Mouse (Mus musculus) stomach, postnatal 0 days (tissue): ENCODE results near the gene Ugt1a1. TPM values are rescaled to one million over a fixed set of nuclear protein-coding genes. Genes with fewer than 3 reads are reported as not detected.
A peak's percentile ranks its signal among the peaks of the same experiment; 100 is the strongest.

Experiments
- ATAC-seq: fragments of 200-750 bp; cut with Nextera tagmentation; 2 replicates; pipeline ENCODE4 v1.8.0; 2017; ENCODE audit not compliant: low FRiP score, low TSS enrichment
- DNase-seq: peaks from one replicate; pipeline ENCODE4 v3.0.0-alpha.2; 2016; ENCODE audit warnings: low spot score
- H3K27ac ChIP-seq: fragments of 300-500 bp; sonication (generic); replicated peaks from 2 replicates; pipeline ENCODE4 v1.5.1; 2014; ENCODE audit warnings: mild to moderate bottlenecking, control low read depth
- H3K27me3 ChIP-seq: fragments of 300-500 bp; sonication (generic); 2 replicates; pipeline ENCODE4 v1.6.1; 2014; ENCODE audit warnings: low read length; ENCODE audit not compliant: control insufficient read depth, insufficient read depth
- H3K36me3 ChIP-seq: fragments of 300-500 bp; sonication (generic); 2 replicates; pipeline ENCODE4 v1.6.1; 2014; ENCODE audit warnings: low read length, mixed read lengths; ENCODE audit not compliant: control insufficient read depth, insufficient read depth
- H3K4me1 ChIP-seq: fragments of 300-500 bp; sonication (generic); replicated peaks from 2 replicates; pipeline ENCODE4 v1.6.1; 2014; ENCODE audit warnings: antibody characterized with exemption; ENCODE audit not compliant: control insufficient read depth, insufficient read depth
- H3K4me2 ChIP-seq: fragments of 300-500 bp; sonication (generic); replicated peaks from 2 replicates; pipeline ENCODE4 v1.6.1; 2014; ENCODE audit warnings: low read depth, mild to moderate bottlenecking, control low read depth, moderate library complexity
- H3K4me3 ChIP-seq: fragments of 300-500 bp; sonication (generic); 2 replicates; pipeline ENCODE4 v1.5.1; 2014; ENCODE audit warnings: low read depth, low read length, control low read depth
- H3K9ac ChIP-seq: fragments of 300-500 bp; sonication (generic); 2 replicates; pipeline ENCODE4 v1.6.1; 2014; ENCODE audit warnings: mild to moderate bottlenecking, low read length, control low read depth, mixed read lengths
- H3K9me3 ChIP-seq: fragments of 300-500 bp; sonication (generic); 2 replicates; pipeline ENCODE4 v1.6.1; 2016; ENCODE audit warnings: low read length; ENCODE audit not compliant: control insufficient read depth
- CTCF ChIP-seq: IDR thresholded peaks from 2 replicates; pipeline ENCODE4 v1.5.1; 2016; ENCODE audit warnings: antibody characterized with exemption, low read depth, mild to moderate bottlenecking, moderate library complexity
- EP300 ChIP-seq: optimal IDR thresholded peaks from 2 replicates; pipeline ENCODE3; 2016; ENCODE audit warnings: antibody characterized with exemption
- WGBS: fragments of 180-500 bp; shearing (Covaris S2); extraction: QIAGEN DNeasy Blood & Tissue Kit; methylation state at CpG from one replicate; pipeline ENCODE4 v1.1.7; 2014; 5-methylcytosine and 5-hydroxymethylcytosine counted together
- polyA plus RNA-seq: library from polyadenylated mRNA; unstranded; fragments of >200 nt; fragmentation: Nextera tagmentation; extraction: Ambion mirVana; gene quantifications from 2 replicates; pipeline ENCODE4 v1.2.1, GENCODE M21; 2015

Ugt1a1 gene
- polyA plus RNA-seq, 1 experiment from 2014 or later, result 24.8 TPM

DNA sequence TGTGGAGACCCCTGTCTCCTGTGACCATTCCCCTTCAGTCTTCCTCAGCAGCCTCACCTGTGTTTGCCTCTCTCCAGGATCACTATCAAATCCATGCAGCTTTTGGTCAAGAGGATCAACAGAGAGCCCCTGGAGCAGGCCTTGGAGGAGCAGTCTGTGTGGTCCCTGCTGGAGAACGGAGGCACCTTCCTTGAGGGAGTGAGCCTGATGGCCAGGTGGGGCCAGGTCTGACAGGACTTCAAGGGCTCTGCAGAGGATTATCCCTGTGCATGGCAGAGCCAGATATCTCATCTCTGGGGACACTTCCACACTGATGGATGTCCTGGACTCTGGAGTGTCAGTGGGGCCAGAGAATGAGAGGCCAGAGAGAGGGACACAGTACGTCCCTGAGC, 43.7 kb downstream of the Ugt1a1 start:
- no peaks in the 10 kb centered on the region for H3K27me3 ChIP-seq
- H3K9ac ChIP-seq, result 0 out of 2 replicates have a peak overlapping the region, but pooled peaks have one; percentile 2
- no peak overlapping the region for H3K4me3 ChIP-seq
- H3K27ac ChIP-seq, result no peak overlapping the region
- ATAC-seq (no peak), DNase-seq (no peak)
- TF ChIP-seq CTCF (no peak), EP300 (no peak)
- peaks cover 12% of the 10 kb centered on the region; the same call in 1 of the 2 replicates for H3K4me1 ChIP-seq
- H3K4me2 ChIP-seq, result no peak overlapping the region
- H3K9me3 ChIP-seq, result peaks cover 29% of the 10 kb centered on the region
- H3K36me3 ChIP-seq, result peaks cover 11% of the 10 kb centered on the region
- 53% methylated on average over 2 of the region's 2 CpGs for WGBS

DNA sequence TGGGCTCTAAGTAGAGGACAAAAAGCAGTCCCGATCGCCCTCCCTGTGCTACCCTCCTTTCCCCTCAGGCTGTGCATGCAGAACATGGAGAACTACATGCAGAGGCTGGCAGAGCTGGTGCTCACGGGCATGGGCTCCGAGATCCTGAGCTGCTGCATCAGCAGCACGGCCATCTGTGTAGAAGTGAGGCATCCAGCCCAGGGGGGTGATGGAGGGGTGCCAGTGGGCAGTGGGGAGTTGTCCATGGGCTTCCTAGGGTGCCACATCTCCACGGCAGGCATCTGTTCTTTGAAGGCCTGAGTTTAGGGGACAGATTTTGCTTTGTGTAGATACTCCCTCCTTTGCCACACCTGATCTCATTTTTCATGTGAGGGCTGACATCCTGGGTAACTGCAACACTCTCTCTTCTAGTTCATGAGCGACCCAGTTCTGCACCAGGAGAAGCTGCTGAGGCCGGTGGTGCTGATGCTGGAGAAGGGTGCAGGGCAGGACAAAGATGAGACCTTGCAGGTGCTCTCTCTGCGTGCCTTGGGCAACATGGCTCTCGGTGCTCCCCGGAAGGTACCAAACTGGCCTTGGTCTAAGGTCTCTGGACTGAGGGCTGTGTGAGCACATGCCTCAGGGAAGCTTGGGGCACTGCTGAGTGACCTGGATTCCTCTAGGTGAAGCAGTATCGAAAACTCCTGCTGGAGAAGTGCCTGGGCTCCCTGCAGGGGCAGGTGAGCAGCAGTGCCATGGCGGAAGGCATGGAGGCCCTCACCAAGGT, 44.4 kb downstream of the Ugt1a1 start:
- Histone ChIP-seq H3K27me3 (no peaks in the 10 kb centered on the region), H3K4me1 (peaks cover 12% of the 10 kb centered on the region; the same call in 1 of the 2 replicates), H3K4me3 (no peak overlapping the region), H3K36me3 (peaks cover 17% of the 10 kb centered on the region), H3K9me3 (peaks cover 23% of the 10 kb centered on the region), H3K27ac (no peak overlapping the region), H3K4me2 (no peak overlapping the region), H3K9ac (no peak overlapping the region)
- TF ChIP-seq CTCF, result no peak
- TF ChIP-seq EP300, result no peak
- 78% methylated on average over 13 of the region's 13 CpGs for WGBS
- ATAC-seq (no peak), DNase-seq (no peak)

DNA sequence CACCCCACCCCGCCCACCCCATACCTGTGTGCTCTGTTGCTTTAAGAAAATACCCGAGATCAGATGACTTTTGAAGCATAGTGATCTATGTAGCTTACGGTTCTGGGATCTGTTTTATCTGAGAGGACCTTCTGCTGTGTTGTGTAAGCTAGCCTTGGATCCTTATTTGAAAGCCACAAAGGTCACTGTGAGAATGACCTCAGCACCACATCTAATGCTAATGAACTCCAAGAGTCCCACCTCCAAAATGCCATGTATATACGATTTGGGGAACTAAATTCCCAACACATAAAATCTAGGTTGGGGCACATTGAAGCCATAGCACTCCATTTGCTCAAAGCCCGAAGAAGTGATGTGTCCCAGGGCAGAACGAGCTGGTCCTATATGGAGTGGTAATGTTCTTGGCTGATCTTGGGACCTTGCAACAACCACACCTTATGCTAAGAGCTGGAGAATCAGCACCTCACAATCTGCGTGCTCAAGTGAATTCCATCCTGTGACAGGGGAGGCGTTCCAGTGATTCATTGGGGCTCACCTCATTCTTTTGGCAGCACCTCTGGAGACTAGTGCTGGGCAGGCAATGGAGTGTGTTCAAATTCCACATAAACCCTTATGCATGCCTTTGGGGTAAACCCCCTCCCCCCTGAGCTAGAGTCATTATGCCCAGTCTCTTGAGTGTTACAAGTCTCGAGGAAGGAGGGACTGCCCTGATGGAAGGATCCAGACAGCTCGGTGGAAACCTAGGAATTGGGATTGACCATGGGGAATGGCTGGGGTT, 45.3 kb downstream of the Ugt1a1 start:
- DNase-seq, result no peak
- H3K4me1 ChIP-seq, result peaks cover 17% of the 10 kb centered on the region
- H3K4me3 ChIP-seq, result no peak overlapping the region
- H3K9me3 ChIP-seq, result peaks cover 22% of the 10 kb centered on the region
- peaks cover 26% of the 10 kb centered on the region for H3K36me3 ChIP-seq
- TF ChIP-seq CTCF (no peak), EP300 (no peak)
- no peak overlapping the region for H3K27ac ChIP-seq
- H3K4me2 ChIP-seq, result no peak overlapping the region
- H3K27me3 ChIP-seq, result no peaks in the 10 kb centered on the region
- ATAC-seq, result no peak
- 71% methylated on average over 10 of the region's 10 CpGs for WGBS
- H3K9ac ChIP-seq, result no peak overlapping the region

DNA sequence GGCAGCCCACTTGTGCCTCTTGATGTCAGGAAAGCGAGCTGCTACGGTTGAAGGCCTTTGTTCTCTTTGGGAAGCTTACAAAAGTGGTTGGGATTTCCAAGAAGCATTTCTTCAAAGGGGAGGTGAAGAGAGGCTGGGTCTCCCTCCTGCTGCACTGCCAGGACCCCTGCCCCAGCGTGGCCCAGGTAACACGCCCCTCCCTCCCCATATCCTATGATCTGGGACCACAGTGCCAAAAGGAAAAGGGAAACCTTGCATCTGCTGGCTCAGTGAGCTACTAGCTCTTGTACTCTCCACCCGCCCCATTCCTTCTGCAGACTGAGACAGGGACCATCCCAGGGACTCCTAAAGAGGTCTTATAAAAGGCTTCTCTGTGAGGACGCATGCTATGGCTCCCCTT, 45.9 kb downstream of the Ugt1a1 start:
- no peaks in the 10 kb centered on the region for H3K27me3 ChIP-seq
- no peak overlapping the region for H3K9ac ChIP-seq
- H3K9me3 ChIP-seq, result peaks cover 19% of the 10 kb centered on the region
- no peak overlapping the region for H3K27ac ChIP-seq
- peaks cover 31% of the 10 kb centered on the region for H3K36me3 ChIP-seq
- no peak overlapping the region for H3K4me3 ChIP-seq
- H3K4me2 ChIP-seq, result no peak overlapping the region
- 80% methylated on average over 6 of the region's 6 CpGs for WGBS
- ATAC-seq (no peak), DNase-seq (no peak)
- TF ChIP-seq CTCF (no peak), EP300 (no peak)
- H3K4me1 ChIP-seq, result peaks cover 21% of the 10 kb centered on the region

DNA sequence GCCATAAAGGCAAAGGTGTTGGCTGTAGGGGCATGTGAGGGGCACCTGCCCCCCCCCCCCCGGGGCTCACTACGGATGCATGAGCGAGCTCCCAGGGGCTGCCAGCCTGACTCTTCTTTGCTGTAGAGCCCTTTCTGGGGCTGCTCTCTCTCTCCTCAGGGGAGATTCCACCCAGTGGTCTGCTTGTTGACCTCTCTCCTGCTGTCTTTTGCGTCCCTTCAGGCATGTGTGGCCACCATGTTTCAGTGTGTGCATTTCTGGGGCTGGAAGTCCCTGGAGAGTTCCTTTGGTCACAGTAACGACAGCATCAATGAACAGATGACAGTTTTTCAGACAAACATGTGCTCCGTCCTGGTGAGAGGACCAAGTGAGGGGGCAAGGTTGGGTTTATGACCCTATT, 46.6 kb downstream of the Ugt1a1 start:
- Histone ChIP-seq H3K4me2 (no peak overlapping the region), H3K4me3 (no peak overlapping the region), H3K4me1 (peaks cover 21% of the 10 kb centered on the region), H3K9ac (no peak overlapping the region), H3K9me3 (peaks cover 19% of the 10 kb centered on the region), H3K36me3 (peaks cover 38% of the 10 kb centered on the region), H3K27me3 (no peaks in the 10 kb centered on the region), H3K27ac (no peak overlapping the region)
- TF ChIP-seq CTCF, result no peak
- no peak for TF ChIP-seq EP300
- ATAC-seq (no peak), DNase-seq (no peak)
- WGBS, result 72% methylated on average over 6 of the region's 6 CpGs
